Mouse (Mus musculus): ENCODE data around the gene Armc5. TPM values are rescaled to one million over a fixed set of nuclear protein-coding genes. Genes with fewer than 3 reads are reported as not detected.
A peak's percentile ranks its signal among the peaks of the same experiment; 100 is the strongest.

Gene Armc5
- total and polyA plus RNA-seq, 3 experiments: 18.6 to 68.0 (median 20.1) TPM

DNA sequence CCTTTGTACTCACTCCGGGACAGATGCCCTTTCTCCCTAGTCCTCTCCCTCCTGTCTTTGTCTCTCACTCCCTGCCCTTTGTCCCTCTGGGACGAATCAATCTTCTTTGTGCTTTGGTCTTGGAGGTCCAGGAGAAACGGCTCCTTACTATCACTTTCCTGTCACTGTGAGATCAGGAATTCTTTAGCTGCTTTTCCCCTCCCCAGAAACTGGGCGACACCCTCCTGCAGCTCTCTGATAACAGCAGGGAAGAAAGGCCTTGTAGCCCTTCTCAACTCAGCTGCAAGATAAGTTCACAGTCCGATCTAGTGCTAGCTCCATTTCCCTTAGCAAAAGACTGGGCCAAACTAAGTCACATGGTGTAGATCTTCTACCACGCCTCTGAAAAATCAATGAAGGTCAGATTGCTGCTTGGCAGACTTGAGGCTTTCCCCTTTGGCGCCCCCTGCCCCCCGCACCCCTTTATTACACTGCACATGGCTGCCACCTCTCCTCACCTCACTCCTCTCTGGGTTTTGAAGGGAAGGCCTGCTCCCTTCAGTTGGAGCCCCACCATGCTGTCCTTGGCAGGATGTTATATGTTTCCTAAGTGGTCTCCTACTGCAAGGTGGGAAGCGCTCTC is 51.9 kb downstream of the Armc5 start:
- DNase-seq: peak; percentile 49

Small RNA genes within 50 kb of the gene (microRNA-seq; reads per million reads assigned to microRNA genes)
- 1.1 to 1.2 reads per million in 2 experiments for gene Mir3103

Other genes starting within 250 kb of the Armc5 start
- 1 to 10 TPM; 2.3 to 3.7 TPM for gene Pycard, start 243.5 kb upstream of the Armc5 start, total RNA-seq (2021)
- 4.4 and 8.1 TPM in 2 replicates for gene Pycard, start 243.5 kb upstream of the Armc5 start, polyA plus RNA-seq (2012; rRNA removed)
- gene Trim72, start 233.4 kb upstream of the Armc5 start, total RNA-seq (2021): under 1 TPM in 1 of 2 experiments, not detected in 1; 0.17 TPM
- 0.16 and 0.29 TPM in 2 replicates for gene Trim72, start 233.4 kb upstream of the Armc5 start, polyA plus RNA-seq (2012; rRNA removed)
- gene Itgam, start 174.7 kb upstream of the Armc5 start, total RNA-seq (2021): 1 to 10 TPM; 5.5 to 9.1 TPM
- 2.0 and 2.2 TPM in 2 replicates for gene Itgam, start 174.7 kb upstream of the Armc5 start, polyA plus RNA-seq (2012; rRNA removed)
- not detected for gene Gm49368, start 174.7 kb upstream of the Armc5 start, total RNA-seq (2021)
- not detected in 2 replicates for gene Gm49368, start 174.7 kb upstream of the Armc5 start, polyA plus RNA-seq (2012; rRNA removed)
- 1 to 10 TPM; 1.4 to 2.4 TPM for gene Itgax, start 107.8 kb upstream of the Armc5 start, total RNA-seq (2021)
- gene Itgax, start 107.8 kb upstream of the Armc5 start, polyA plus RNA-seq (2012; rRNA removed): 1.7 and 1.8 TPM in 2 replicates
- gene Itgad, start 83.0 kb upstream of the Armc5 start, total RNA-seq (2021): under 1 TPM in 1 of 2 experiments, not detected in 1; 0.07 TPM
- 0.04 and 0.07 TPM in 2 replicates for gene Itgad, start 83.0 kb upstream of the Armc5 start, polyA plus RNA-seq (2012; rRNA removed)
- gene Cox6a2, start 31.0 kb upstream of the Armc5 start, total RNA-seq (2021): 1 to 10 TPM in 1 of 2 experiments, not detected in 1; 8.0 TPM
- gene Cox6a2, start 31.0 kb upstream of the Armc5 start, polyA plus RNA-seq (2012; rRNA removed): 1.7 and 2.9 TPM in 2 replicates
- gene 9130023H24Rik, start 689 bp downstream of the Armc5 start, total RNA-seq (2021): 1 to 10 TPM; 5.1 to 8.7 TPM
- gene 9130023H24Rik, start 689 bp downstream of the Armc5 start, polyA plus RNA-seq (2012; rRNA removed): 1.4 TPM in 2 replicates
- gene Tgfb1i1, start 9.5 kb downstream of the Armc5 start, total RNA-seq (2021): 10 to 100 TPM; 24.0 to 30.2 TPM
- 35.1 and 35.8 TPM in 2 replicates for gene Tgfb1i1, start 9.5 kb downstream of the Armc5 start, polyA plus RNA-seq (2012; rRNA removed)
- under 1 TPM in 1 of 2 experiments, not detected in 1; 0.17 TPM for gene Slc5a2, start 28.3 kb downstream of the Armc5 start, total RNA-seq (2021)
- not detected in 2 replicates for gene Slc5a2, start 28.3 kb downstream of the Armc5 start, polyA plus RNA-seq (2012; rRNA removed)
- gene BC017158, start 60.8 kb downstream of the Armc5 start, total RNA-seq (2021): 10 to 100 TPM; 28.6 to 33.0 TPM
- gene BC017158, start 60.8 kb downstream of the Armc5 start, polyA plus RNA-seq (2012; rRNA removed): 62.7 and 66.8 TPM in 2 replicates
- 10 to 100 TPM; 10.5 to 23.8 TPM for gene Rgs10, start 181.4 kb downstream of the Armc5 start, total RNA-seq (2021)
- 9.1 and 11.9 TPM in 2 replicates for gene Rgs10, start 181.4 kb downstream of the Armc5 start, polyA plus RNA-seq (2012; rRNA removed)
- 10 to 100 TPM; 73.1 to 96.3 TPM for gene Tial1, start 224.4 kb downstream of the Armc5 start, total RNA-seq (2021)
- gene Tial1, start 224.4 kb downstream of the Armc5 start, polyA plus RNA-seq (2012; rRNA removed): 26.4 and 33.0 TPM in 2 replicates